Mouse (Mus musculus): ENCODE results near the gene Necab3.

Gene Necab3

DNA sequence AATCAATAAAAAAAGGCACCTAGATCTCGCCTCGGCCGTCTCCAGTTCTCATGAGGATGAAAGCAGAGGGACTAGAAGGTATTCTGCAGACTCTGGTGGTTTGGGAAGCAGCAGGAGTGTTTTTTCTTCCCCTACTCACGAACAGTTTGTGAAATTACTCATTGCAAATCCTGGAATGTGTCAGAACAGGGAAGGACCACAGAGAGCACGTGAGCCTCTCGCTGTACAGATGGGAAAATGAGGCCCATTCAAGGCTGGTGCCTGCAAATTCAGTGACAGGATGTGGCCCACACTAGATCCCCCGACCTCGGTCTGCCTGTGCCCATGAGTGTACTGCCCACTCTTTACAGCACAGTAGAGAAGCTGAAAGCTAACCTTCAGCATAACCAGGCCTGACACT, 13.3 kb upstream of the Necab3 start:
- in situ Hi-C loops (cut with MboI, MseI): no loop called here

DNA sequence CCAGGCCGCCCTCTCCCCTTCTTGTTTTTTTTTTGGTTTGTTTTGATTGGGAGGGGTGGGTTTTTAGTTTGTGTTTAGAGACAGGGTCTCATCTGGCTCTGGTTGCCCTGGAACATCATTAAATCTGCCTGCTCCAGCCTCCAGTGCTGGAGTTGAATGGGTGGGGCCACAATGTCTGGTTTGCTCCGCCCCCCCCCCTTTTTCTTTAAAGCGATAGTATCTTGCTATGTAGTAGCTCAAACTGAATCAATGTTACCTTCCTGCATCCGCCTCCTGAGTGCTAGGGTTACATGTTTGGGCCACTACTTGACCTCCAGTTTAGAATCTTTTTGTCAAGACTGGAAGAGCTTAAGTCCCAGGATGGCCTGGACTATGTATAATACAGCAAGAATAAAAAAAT, 12.6 kb upstream of the Necab3 start:
- in situ Hi-C loops (cut with MboI, MseI): no loop called here

DNA sequence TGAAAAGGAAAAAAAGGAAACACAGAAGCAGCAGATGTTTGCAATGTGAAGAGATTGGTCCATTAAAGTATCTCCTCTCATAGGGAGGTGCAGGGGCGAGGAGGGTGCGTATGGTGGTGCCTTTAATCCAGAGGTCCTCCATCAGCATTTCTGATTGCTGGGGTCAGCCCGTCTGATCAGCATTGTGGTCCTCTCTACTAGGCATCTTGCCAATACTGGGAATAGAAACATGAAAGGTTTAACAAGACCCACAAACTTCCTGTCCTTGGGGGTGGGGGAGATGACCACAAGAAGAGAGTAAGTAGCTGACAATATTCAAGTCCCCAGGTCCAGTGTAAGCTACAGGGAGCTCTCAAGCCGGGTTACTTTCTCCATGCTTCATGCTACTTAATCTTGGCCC, 12.0 kb upstream of the Necab3 start:
- in situ Hi-C loops (cut with MboI, MseI): no loop called here

DNA sequence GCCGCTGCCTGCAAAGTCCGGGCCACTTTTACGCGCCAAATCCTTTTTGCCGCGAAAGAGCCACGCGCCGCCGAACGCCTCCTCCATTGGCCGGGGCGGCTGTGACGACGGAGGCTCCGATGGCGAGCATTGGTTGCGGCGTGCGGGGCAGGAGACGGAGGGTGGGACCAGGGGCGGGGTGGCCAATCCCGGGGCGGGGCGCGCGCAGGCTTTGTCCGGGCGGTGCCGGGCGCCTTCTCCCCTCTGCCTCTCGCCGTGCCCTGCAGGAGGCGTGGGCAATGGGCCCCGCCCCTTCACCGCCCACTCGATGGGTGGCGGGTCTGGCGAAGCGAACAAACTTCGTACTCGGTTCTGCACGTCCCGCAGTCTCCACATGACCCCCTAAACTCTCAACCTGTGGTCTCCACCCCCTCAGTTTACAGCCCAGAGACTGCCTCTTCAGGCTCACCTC, 11.2 kb upstream of the Necab3 start, which contains the start of gene E2f1:
TSS of gene E2f1 (minus strand) at position 57 of the 451 bp plus-strand sequence.
- in situ Hi-C loops (cut with MboI, MseI): no loop called here

DNA sequence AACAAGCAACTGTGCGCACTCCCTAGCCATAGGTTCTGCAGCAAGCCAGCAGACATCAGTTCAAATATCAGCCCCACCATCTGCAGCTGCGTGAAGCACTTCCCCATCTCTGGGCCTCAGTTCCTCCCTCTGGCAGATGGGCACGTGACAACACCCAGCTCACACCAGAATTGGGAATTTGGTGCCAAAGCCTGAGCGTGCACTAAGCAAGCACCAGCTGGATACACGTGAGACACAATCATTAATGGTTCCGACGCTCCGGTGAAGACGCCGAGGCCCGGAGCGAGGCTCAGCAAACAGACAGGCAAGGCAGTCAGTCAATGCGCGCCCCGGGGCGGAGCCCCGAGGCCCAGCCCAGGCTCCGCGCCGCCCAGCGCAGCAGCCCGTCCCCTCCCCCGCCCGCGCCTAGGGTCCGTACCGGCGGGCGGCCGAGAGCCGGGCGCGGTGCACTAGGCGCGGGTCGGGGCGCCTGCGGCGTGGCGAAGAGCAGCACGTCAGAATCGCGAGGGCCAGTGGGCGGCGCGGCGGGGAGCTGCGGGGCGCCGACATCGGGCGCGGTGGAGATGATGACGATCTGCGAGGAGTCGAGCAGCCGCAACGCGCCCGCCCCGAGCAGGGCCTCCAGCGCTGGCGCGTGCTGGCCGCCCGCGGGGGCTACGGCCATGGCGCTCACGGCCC, 10.5 kb upstream of the Necab3 start:
- in situ Hi-C loops (cut with MboI, MseI): no loop called here

DNA sequence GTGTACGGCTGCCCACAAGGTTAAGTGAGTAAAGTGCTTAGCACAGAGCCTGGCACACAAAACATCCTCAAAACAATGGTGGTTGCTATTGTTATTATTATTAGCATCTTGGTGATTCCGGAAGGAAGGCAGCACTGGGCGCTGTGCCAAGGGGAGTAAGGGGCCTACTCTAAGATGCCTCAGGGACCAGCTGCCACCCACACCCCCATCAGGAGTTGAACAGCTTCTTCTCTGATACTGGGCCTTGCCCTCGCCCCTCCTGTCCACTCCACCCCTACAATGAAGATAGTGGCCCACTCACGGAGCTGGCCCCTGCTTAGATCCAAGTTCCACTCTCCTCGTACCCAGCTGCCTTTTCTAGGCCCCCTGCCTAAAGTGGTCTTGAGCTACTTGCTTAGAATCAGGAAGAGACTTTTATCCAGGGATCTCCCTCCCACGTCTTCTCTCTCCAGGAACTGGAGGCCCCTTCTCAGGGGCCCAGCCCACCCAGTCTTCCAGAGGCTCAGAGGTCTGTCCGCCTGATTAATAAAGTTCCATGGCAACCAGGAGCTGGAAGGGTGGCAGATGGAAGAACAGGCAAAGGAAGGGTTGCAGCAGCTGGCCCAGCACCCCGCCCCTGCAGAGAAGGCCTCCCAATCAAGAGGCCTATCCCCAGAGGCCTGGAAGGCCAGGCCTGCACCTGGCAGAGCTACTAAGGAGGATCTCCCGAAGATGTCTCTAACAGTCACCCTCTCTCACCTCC, 9.8 kb upstream of the Necab3 start:
- in situ Hi-C loops (cut with MboI, MseI): no loop called here

DNA sequence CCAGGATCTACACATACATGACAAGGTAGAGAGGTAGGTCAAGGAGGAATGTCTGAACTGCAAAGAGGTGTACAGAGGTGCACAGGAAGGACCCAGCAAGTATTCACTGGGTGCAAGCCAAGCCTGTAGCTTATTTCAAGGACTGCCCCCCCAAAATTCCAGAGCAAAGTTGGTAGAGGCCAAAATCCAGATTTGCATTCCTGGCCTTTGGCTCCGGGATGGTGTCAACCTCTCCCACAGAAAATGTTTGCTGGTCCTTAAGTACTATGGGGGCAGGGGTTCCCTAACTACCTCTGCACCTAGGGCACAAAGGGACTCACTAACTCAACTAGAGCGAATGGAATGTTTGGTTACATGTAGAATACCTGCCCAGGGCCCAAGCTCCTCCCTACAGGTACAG, 9.1 kb upstream of the Necab3 start:
- in situ Hi-C loops (cut with MboI, MseI): no loop called here

DNA sequence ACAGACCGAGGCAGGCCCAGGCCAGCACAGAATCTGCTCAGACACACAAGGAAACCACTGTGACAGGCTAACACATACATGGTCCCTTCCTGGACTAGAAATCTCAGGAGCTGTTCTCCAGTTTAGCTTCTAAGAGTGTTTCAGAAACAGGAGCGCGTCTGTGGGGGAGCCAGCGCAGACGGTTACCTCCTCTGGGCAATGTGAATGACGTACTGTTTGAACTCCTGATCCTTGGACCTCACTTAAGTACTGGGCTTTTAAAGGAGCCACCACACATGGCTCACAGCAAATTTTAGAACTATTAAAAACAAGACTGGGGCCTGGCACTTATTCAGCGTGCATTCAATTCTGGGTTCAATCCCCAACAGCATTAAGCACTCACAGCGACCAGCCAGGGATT, 8.0 kb upstream of the Necab3 start:
- in situ Hi-C loops (cut with MboI, MseI): no loop called here

DNA sequence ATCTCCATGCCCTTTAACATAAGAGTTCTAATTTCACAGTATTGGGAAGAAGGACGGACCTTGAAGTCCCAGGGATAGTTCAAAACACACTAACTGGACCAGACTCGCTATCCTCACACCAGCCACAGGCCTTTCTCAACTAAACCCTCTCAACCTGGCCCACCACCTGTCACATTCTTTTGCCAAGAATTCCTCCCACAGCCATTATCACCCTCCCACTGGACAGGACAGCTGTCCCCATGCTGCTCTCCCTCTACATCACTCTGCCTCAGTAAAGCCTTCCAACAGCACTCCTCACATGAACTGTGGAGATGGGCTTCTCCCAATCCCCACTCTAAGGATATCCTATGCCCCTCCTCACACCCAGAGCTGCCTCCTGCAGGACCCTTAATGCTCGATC, 6.9 kb upstream of the Necab3 start:
- in situ Hi-C loops (cut with MboI, MseI): no loop called here

DNA sequence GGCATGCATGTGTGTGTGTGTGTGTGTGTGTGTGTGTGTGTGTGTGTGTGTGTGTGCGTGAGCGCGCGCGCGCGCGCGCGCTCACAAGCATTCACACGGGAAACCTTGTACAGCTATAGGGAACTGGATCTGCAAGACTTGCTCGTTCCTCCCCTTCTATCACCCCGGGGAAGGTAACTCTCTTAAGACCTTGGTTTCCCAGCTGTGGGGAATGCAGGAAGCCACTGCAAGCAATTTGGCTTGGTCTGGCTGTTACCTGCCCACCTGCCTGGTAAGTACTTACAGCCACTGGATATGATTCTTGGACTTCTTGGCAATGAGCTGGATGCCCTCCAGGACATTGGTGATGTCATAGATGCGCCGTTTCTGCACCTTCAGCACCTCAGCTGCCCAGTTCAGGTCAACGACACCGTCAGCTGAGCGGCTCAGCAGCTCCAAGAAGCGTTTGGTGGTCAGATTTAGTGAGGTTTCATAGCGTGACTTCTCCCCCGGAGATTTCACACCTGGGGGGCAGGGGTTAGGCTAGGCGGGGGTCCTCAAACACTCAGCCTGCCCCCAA, 5.0 kb upstream of the Necab3 start:
- in situ Hi-C loops (cut with MboI, MseI): no loop called here

DNA sequence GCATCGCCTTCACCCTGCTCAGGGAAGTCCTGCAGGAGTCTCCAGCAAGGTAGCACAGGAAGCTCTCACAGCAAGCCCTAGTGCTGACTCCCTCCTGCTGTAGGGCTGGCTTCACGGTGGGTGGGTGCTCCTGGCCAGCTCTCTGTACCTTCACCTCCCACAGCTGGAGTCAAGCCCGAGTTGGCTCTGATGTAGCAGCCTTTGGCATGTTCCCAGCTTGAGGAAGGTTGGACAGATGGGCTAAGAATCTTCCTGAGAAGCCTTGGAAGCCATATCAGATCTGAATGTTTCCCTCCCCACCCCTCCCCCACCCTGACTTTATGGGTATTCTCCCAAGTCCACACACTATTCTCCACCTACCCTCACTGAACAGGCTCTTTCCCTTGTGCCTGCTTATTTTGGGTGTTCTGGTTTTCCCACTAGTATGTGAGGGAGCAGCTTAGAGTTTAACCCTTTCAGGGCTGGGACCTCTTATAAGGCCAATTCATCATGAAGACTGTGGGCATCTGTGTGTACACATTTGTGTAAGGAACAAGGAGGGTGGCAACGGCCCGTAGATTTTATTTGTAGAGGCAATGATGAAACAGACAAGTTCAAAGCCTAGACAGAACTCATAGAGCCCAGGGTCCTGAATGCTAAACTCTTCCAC, 1.4 kb downstream of the Necab3 start:
- in situ Hi-C loops (cut with MboI, MseI): no loop called here

DNA sequence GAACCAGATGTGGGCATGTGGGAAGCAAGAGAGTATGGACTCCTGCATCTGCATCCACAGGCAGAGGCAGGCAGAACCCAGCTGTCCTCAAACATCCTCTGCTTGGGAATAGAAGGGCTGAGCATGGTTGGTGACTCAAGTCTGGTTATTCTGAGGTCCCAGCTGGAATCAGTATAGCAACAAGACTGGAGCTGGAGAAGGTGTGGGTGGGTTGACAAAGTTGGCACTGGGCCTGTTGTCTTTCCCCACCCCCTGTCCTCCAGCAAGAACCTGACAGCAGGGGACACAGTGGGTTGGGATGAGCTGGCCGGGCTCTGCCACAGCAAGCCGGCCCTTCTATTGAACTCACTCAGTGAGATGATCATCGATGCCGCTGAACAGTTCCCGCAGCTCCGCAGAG, 3.5 kb downstream of the Necab3 start:
- in situ Hi-C loops (cut with MboI, MseI): no loop called here

DNA sequence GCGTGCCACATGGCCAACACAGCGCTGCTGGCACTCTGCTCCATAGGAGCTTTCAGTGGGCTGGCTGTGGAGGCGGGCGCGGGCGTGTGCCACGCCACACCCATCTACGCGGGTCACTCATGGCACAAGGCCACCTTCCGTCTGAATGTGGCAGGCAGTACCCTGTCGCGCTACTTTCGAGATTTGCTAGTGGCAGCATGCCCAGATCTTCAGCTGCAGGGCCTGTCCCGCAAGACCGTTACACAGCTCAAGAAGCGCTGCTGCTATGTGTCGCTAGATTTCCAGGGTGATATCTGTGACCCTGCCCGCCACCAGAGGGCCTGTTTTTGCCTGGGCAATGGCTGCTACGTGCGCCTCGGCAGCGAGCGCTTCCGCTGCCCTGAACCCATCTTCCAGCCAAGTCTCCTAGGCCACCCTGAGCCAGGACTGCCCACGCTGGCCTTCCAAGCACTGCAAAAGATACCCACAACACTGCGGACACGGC, 6.2 kb downstream of the Necab3 start:
- in situ Hi-C loops (cut with MboI, MseI): no loop called here

DNA sequence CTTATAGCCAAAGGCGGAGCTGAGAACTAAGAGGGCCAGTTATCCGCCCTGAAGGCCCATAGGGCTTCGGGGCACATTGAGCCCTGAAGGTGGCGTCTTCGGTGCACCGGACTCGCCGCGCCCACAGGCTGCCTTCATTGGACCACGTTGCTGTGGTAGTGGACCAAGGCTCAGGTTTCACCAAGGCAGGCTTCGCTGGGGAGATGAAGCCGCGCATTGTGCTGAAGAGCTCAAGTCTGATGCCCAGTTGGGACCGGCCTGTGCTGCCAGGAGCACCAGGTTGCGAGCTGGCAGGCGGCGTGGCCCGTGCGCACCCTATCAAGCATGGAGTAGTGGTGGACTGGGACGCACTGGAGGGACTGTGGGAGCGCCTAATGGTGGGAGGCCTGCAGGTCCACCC, 6.8 kb downstream of the Necab3 start:
- in situ Hi-C loops (cut with MboI, MseI): no loop called here

DNA sequence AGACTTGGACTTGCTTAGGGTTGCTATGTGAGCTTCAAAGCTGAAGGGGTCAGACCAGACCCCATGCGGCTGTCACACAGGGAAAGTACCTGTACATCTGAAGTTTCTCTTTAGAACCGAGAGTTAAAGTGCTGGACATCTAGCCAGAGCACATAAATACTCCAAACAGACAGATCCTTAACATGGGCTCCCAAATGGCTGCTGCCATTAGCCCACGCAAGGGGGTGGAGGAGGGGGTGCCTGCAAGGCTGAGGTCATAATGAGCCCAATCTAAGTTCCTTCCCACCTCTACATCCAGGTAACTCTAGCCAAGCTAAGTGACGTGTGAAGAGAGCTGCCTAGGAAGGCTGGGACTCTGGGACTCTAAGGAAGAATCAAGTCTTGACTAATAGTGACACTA, 7.2 kb downstream of the Necab3 start, which contains the start of gene Actl10:
TSS of gene Actl10 (plus strand) at position 301 of the 400 bp plus-strand sequence.
- in situ Hi-C loops (cut with MboI, MseI): no loop called here

DNA sequence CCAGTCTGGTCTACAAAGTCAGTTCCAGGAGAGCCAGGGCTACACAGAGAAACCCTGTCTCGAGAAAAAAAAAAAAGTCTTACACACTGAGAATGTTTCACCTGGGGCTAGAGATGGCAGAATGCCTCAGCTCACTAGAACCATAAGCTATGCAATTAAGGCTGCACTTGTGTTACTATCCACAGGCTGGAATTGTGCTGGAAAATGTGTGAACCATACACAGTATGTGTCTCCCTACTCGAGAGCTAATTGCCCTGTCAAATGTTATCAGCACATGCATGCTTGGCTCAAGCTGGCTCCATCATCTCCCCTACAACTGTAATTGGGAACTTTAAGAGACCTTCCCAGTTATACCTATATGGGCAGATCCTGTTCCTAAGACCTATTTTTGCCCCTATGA, 7.8 kb downstream of the Necab3 start:
- in situ Hi-C loops (cut with MboI, MseI): no loop called here

DNA sequence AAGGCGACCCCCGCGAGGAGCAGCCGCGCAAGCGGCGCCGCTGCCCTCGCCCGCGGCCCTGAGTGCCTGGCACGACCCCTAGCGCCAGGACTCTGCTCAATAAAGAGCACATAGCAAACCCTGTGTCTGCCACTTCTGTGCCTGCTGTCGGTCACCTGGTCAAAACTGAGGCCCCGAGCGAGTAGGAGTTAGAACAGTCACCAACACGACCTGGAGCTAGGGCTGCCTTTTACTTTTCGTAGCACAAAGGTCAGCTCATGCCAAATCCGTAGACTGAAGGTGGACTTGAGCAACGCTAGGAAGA, 8.9 kb downstream of the Necab3 start:
- in situ Hi-C loops (cut with MboI, MseI): loop anchor here (25.0 kb wide), 1 partner anchor 138 kb away; the partner anchor contains the start of gene Snta1

DNA sequence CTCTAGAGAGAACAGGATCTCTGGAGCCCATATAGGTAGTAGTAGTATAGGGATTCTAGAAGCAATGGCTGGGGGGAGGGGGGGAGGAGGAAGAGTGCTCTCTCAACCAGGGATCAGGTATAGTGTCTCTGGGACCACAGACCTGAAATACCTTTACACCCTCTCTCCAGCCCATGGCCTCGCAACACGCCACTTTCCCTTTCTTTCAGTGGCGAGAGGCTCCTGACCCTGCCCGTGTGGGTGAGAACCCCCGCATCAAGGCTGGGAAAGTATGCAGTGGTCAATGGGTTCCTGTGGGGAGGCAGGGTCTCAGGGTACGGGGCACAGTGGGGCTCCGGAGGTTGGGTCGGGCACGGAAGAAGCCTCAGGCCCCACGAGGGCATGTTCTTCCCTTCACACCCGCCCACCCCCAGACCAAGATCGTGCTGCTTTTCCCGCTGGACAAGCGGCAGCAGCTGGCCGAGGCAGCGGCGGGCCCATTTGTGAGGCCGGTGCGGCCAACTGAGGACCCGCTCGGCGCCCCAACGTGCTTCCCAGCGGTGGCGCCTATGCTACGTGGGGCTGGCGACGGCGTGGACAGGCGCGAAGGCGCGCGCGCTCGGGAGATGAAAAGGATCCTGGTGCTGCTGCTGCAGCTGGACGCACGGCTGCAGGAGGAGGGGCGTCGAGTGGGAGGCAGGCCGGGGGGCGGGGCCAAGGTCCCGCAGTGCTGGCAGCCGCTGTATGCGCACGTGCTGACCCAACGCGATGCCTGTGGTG, 9.4 kb downstream of the Necab3 start:
- in situ Hi-C loops (cut with MboI, MseI): loop anchor here (25.0 kb wide), 1 partner anchor 137 kb away; the partner anchor contains the start of gene Snta1

DNA sequence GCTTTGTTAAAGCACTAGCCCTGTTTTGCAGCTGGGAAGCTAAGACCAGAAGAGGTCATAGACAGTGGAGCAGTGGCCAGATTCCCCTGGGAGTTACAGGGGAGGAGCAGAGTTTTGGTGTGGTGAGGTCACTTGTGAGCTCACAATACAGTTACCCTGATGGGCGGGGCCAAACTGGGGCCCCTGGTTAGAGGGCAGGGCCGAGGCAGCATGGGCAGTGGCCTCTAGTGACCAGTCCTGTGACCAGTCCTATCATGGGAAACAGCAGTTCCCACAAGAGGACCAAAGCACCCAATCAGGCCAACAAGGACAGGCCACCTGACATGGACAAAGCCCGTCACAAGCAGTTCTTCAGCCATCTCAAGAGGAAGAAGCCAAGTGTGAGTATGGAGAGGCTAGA, 10.0 kb downstream of the Necab3 start:
- in situ Hi-C loops (cut with MboI, MseI): loop anchor here (25.0 kb wide), 1 partner anchor 136 kb away; the partner anchor contains the start of gene Snta1

DNA sequence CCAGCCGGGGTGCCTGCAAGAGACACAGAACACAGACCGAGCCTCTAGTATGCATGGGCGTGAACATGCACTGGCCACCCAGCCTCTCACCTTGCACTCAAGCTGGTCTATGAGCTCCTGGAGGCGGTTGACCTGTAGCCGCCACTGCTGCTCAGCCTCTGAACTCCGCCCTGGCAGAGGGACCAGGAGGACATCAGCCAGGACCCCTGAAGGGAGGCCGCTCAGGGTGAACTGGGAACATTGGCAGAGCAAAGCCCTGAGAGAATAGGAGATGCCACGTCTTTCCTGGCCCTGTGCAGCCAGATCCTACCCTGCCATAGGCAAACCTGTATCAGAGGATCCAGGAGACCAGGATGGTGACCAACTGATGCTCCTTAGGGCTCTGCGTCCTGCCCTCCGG, 12.0 kb downstream of the Necab3 start, which contains the start of gene 1700003F12Rik:
TSS of gene 1700003F12Rik (plus strand) at position 375 of the 400 bp plus-strand sequence.
- in situ Hi-C loops (cut with MboI, MseI): loop anchor here (25.0 kb wide), 1 partner anchor 134 kb away; the partner anchor contains the start of gene Snta1
